Mouse (Mus musculus) ES-Bruce4 (cell line): ENCODE results near the gene Strn. TPM values are rescaled to one million over a fixed set of nuclear protein-coding genes. Genes with fewer than 3 reads are reported as not detected.

Experiments used
- H3K27ac ChIP-seq: 2 replicates; pipeline ENCODE4 v1.5.1; 2012; ENCODE audit warnings: low read length, inconsistent platforms; ENCODE audit not compliant: insufficient read depth
- H3K27me3 ChIP-seq: 2 replicates; pipeline ENCODE4 v1.6.1; 2012; ENCODE audit warnings: mild to moderate bottlenecking, low read length, inconsistent platforms; ENCODE audit not compliant: control insufficient read depth, poor library complexity, insufficient read depth, severe bottlenecking
- H3K36me3 ChIP-seq: 2 replicates; pipeline ENCODE4 v1.6.1; 2012; ENCODE audit warnings: inconsistent platforms, mild to moderate bottlenecking, low read length, moderate library complexity; ENCODE audit not compliant: control insufficient read depth, poor library complexity, insufficient read depth, severe bottlenecking
- H3K4me1 ChIP-seq: one replicate; pipeline ENCODE4 v1.8.1; 2011; ENCODE audit warnings: low read length; ENCODE audit not compliant: control insufficient read depth, insufficient read depth
- H3K4me3 ChIP-seq: 2 replicates; pipeline ENCODE4 v1.5.1; 2011; ENCODE audit warnings: low read depth, mild to moderate bottlenecking, low read length
- H3K9ac ChIP-seq: 2 replicates; pipeline ENCODE4 v1.6.1; 2012; ENCODE audit warnings: low read depth, mild to moderate bottlenecking, inconsistent platforms; ENCODE audit not compliant: poor library complexity, severe bottlenecking
- H3K9me3 ChIP-seq: replicated peaks from 2 replicates; pipeline ENCODE4 v1.6.1; 2012; ENCODE audit warnings: mild to moderate bottlenecking, low read length, inconsistent platforms; ENCODE audit not compliant: control insufficient read depth, poor library complexity, insufficient read depth, severe bottlenecking
- CTCF ChIP-seq: IDR thresholded peaks from one replicate; pipeline ENCODE4 v1.8.1; 2011; ENCODE audit warnings: low read depth, low read length
- EP300 ChIP-seq: IDR thresholded peaks from 2 replicates; pipeline ENCODE4 v1.6.1; 2011; ENCODE audit warnings: low read depth, low read length; ENCODE audit not compliant: insufficient read depth
- POLR2A ChIP-seq: IDR thresholded peaks from one replicate; pipeline ENCODE4 v1.8.1; 2011; ENCODE audit warnings: low read length; ENCODE audit not compliant: insufficient read depth
- polyA plus RNA-seq: library from polyadenylated mRNA; stranded (reverse); fragments of >200 nt; gene quantifications from 2 replicates; pipeline ENCODE4 v1.2.4, GENCODE M21; 2011; ENCODE audit warnings: low read depth; ENCODE audit not compliant: missing spikeins, insufficient read depth, insufficient read length

Strn gene
- polyA plus RNA-seq, 1 experiment = 18.4 TPM

DNA sequence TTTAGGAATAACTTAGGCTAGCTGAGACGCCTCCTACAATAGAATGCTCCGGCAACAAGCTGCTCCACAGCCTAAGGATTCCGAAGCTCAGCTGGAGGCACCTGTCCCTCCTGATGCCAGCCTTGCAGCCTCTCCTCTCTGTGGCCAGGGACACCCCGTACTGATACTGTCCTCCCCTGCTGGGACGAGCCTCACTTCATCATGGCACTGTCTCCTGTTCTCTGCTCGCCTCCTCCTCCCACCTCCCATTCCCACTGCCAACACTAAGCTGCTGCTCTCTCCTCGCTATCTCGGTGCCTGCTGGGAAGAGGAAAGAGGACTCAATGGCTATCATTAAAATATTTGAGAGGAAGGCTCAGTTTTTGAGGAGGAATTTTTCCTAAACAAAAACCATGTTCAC is 30.6 kb upstream of the Strn start:
- H3K36me3 ChIP-seq = no peaks in the 10 kb centered on the region; the same call in 1 of the 2 replicates
- H3K4me1 ChIP-seq = no peaks in the 10 kb centered on the region
- no peaks in the 10 kb centered on the region for H3K27me3 ChIP-seq
- H3K9ac ChIP-seq = no peak overlapping the region
- no peaks in the 10 kb centered on the region for H3K9me3 ChIP-seq
- TF ChIP-seq EP300 = no peak
- no peak for TF ChIP-seq POLR2A
- no peak for TF ChIP-seq CTCF
- H3K4me3 ChIP-seq = no peak overlapping the region
- no peak overlapping the region for H3K27ac ChIP-seq

DNA sequence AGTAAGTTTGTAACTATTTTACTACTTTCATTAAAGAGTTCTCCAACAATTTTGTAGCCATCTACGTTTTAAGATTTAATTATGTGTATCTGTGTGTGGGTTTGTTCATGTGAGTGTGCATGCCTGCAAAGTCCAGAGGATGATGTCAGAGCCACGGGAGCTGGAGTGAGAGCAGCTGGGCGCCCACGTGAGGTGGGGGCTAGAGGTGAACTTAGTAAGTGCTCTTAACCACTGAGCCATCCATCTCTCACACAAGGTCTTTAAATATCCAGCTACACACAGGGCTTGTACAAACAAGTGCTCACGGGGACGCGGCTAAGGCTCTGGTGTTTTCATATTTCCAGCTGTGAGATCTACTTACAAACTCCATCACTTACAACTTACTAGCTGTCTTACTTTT is 29.1 kb upstream of the Strn start:
- Histone ChIP-seq H3K27me3 (no peaks in the 10 kb centered on the region), H3K9me3 (no peaks in the 10 kb centered on the region), H3K36me3 (no peaks in the 10 kb centered on the region; the same call in 1 of the 2 replicates), H3K4me1 (no peaks in the 10 kb centered on the region), H3K9ac (no peak overlapping the region), H3K27ac (no peak overlapping the region), H3K4me3 (no peak overlapping the region)
- TF ChIP-seq CTCF (no peak), EP300 (no peak), POLR2A (no peak)

GRCm38 (mm10) chr17:78763272-78763671 is 26.3 kb upstream of the Strn start:
- H3K4me1 ChIP-seq = no peaks in the 10 kb centered on the region
- H3K4me3 ChIP-seq = no peak overlapping the region
- H3K27ac ChIP-seq = no peak overlapping the region
- H3K27me3 ChIP-seq = no peaks in the 10 kb centered on the region
- H3K9ac ChIP-seq = no peak overlapping the region
- H3K36me3 ChIP-seq = no peaks in the 10 kb centered on the region; the same call in 1 of the 2 replicates
- H3K9me3 ChIP-seq = no peaks in the 10 kb centered on the region
- TF ChIP-seq POLR2A (no peak), EP300 (no peak), CTCF (no peak)

GRCm38 (mm10) chr17:78752938-78753655 is 16.1 kb upstream of the Strn start:
- TF ChIP-seq CTCF (no peak), POLR2A (no peak), EP300 (no peak)
- no peaks in the 10 kb centered on the region for H3K27me3 ChIP-seq

GRCm38 (mm10) chr17:78752064-78752463 is 15.1 kb upstream of the Strn start:
- no peak overlapping the region for H3K9ac ChIP-seq
- H3K36me3 ChIP-seq = no peaks in the 10 kb centered on the region
- H3K27ac ChIP-seq = no peak overlapping the region
- TF ChIP-seq CTCF = peak; percentile 46
- no peak for TF ChIP-seq EP300
- no peaks in the 10 kb centered on the region for H3K4me1 ChIP-seq
- H3K9me3 ChIP-seq = no peaks in the 10 kb centered on the region
- no peaks in the 10 kb centered on the region for H3K27me3 ChIP-seq
- no peak overlapping the region for H3K4me3 ChIP-seq

More at GRCm38 (mm10) chr17:78752938-78753655, 16.1 kb upstream of the Strn start:
- H3K9ac ChIP-seq = no peak overlapping the region
- H3K36me3 ChIP-seq = no peaks in the 10 kb centered on the region
- no peaks in the 10 kb centered on the region for H3K9me3 ChIP-seq
- H3K4me3 ChIP-seq = no peak overlapping the region
- no peak overlapping the region for H3K27ac ChIP-seq
- H3K4me1 ChIP-seq = no peaks in the 10 kb centered on the region

GRCm38 (mm10) chr17:78748440-78748839 is 11.4 kb upstream of the Strn start:
- Histone ChIP-seq H3K27ac (no peak overlapping the region), H3K36me3 (no peaks in the 10 kb centered on the region), H3K9me3 (no peaks in the 10 kb centered on the region), H3K27me3 (no peaks in the 10 kb centered on the region), H3K4me3 (no peak overlapping the region), H3K4me1 (no peaks in the 10 kb centered on the region), H3K9ac (no peak overlapping the region)
- no peak for TF ChIP-seq EP300
